Mouse (Mus musculus) kidney, embryonic 14.5 days (tissue): ENCODE data around the gene Pacsin2. TPM values are rescaled to one million over a fixed set of nuclear protein-coding genes. Genes with fewer than 3 reads are reported as not detected.
A peak's percentile ranks its signal among the peaks of the same experiment; 100 is the strongest.
"Not testable (repeated sequence)": the region's sequence is repeated elsewhere in the genome, so short reads cannot be mapped to it uniquely, and the experiment has no call there.

Experiments
- ATAC-seq: fragments of 200-750 bp; cut with Nextera tagmentation; 2 replicates; pipeline ENCODE4 v1.8.0; 2017; ENCODE audit warnings: moderate number of reproducible peaks, mild to moderate bottlenecking, moderate TSS enrichment, moderate library complexity; ENCODE audit not compliant: low FRiP score, low TSS enrichment
- H3K27ac ChIP-seq: fragments of 300-500 bp; sonication (generic); 2 replicates; pipeline ENCODE4 v1.5.1; 2014; ENCODE audit warnings: low read depth, mild to moderate bottlenecking, low read length, moderate library complexity, mixed read lengths
- H3K27me3 ChIP-seq: fragments of 300-500 bp; sonication (generic); 2 replicates; pipeline ENCODE4 v1.6.1; 2014; ENCODE audit warnings: mild to moderate bottlenecking, low read length; ENCODE audit not compliant: control insufficient read depth, insufficient read depth
- H3K36me3 ChIP-seq: fragments of 300-500 bp; sonication (generic); 2 replicates; pipeline ENCODE4 v1.6.1; 2014; ENCODE audit warnings: low read length, mixed read lengths; ENCODE audit not compliant: control insufficient read depth, insufficient read depth
- H3K4me1 ChIP-seq: fragments of 300-500 bp; sonication (generic); 2 replicates; pipeline ENCODE4 v1.6.1; 2014; ENCODE audit warnings: low read length, mixed read lengths; ENCODE audit not compliant: control insufficient read depth, insufficient read depth
- H3K4me2 ChIP-seq: fragments of 300-500 bp; sonication (generic); replicated peaks from 2 replicates; pipeline ENCODE4 v1.6.1; 2014; ENCODE audit warnings: low read depth, mild to moderate bottlenecking, low read length
- H3K4me3 ChIP-seq: fragments of 300-500 bp; sonication (generic); 2 replicates; pipeline ENCODE4 v1.5.1; 2014; ENCODE audit warnings: mild to moderate bottlenecking, low read length
- H3K9ac ChIP-seq: fragments of 300-500 bp; sonication (generic); 2 replicates; pipeline ENCODE4 v1.6.1; 2014; ENCODE audit warnings: low read depth, mild to moderate bottlenecking, low read length, moderate library complexity
- H3K9me3 ChIP-seq: fragments of 300-500 bp; sonication (generic); 2 replicates; pipeline ENCODE4 v1.6.1; 2016; ENCODE audit warnings: low read length; ENCODE audit not compliant: control insufficient read depth
- WGBS: fragments of 180-500 bp; shearing (Covaris S2); extraction: QIAGEN DNeasy Blood & Tissue Kit; methylation state at CpG from one replicate; pipeline ENCODE4 v1.1.7; 2014; 5-methylcytosine and 5-hydroxymethylcytosine counted together
- polyA plus RNA-seq: library from polyadenylated mRNA; unstranded; fragments of >200 nt; fragmentation: Nextera tagmentation; extraction: Ambion mirVana; gene quantifications from 2 replicates; pipeline ENCODE4 v1.2.1, GENCODE M21; 2014

The Pacsin2 gene
- 37.9 and 64.2 TPM in 2 replicates for polyA plus RNA-seq

- ATAC-seq: peak; percentile 99
Measured at GRCm38 (mm10) chr15:83464083-83464904, at the start of gene Pacsin2. Pacsin2 (minus strand) TSS chr15:83464606.

GRCm38 (mm10) chr15:83512489-83513281, 48.3 kb upstream of the Pacsin2 start:
- H3K36me3 ChIP-seq: no peaks in the 10 kb centered on the region
- H3K4me3 ChIP-seq: no peak overlapping the region
- no peak overlapping the region for H3K4me2 ChIP-seq
- ATAC-seq: no peak
- H3K9ac ChIP-seq: no peak overlapping the region
- no peaks in the 10 kb centered on the region for H3K9me3 ChIP-seq
- 73% methylated on average over 13 of the region's 13 CpGs for WGBS
- no peaks in the 10 kb centered on the region for H3K27me3 ChIP-seq
- H3K4me1 ChIP-seq: 0 out of 2 replicates have a peak, but pooled peaks cover 5% of the 10 kb centered on the region
- H3K27ac ChIP-seq: no peak overlapping the region

More at GRCm38 (mm10) chr15:83464083-83464904, at the start of gene Pacsin2:
- peak within 1 kb of the TSS; percentile 67; the same call in 1 of the 2 replicates for H3K27ac ChIP-seq
- no peaks in the 10 kb centered on the region for H3K9me3 ChIP-seq
- peaks cover 10% of the 10 kb centered on the region; the same call in 1 of the 2 replicates for H3K4me1 ChIP-seq
- WGBS: under 1% methylated on average over 70 of the region's 88 CpGs
- no peaks in the 10 kb centered on the region for H3K27me3 ChIP-seq
- peak within 1 kb of the TSS; percentile 68 for H3K4me2 ChIP-seq
- H3K4me3 ChIP-seq: peak within 1 kb of the TSS; percentile 83
- peak within 1 kb of the TSS; percentile 85 for H3K9ac ChIP-seq
- no peaks in the 10 kb centered on the region for H3K36me3 ChIP-seq

GRCm38 (mm10) chr15:83510805-83511405, 46.5 kb upstream of the Pacsin2 start, which contains the start of gene Ttll1:
Ttll1 (minus strand) TSS chr15:83510893.
- Histone ChIP-seq H3K4me3 (peak within 1 kb of the TSS; percentile 64), H3K4me2 (peak within 1 kb of the TSS; percentile 82), H3K27ac (peak within 1 kb of the TSS; percentile 17; the same call in 1 of the 2 replicates), H3K36me3 (no peaks in the 10 kb centered on the region), H3K9me3 (no peaks in the 10 kb centered on the region), H3K27me3 (no peaks in the 10 kb centered on the region), H3K4me1 (0 out of 2 replicates have a peak, but pooled peaks cover 5% of the 10 kb centered on the region), H3K9ac (peak within 1 kb of the TSS; percentile 62)
- WGBS: 13% methylated on average over 41 of the region's 41 CpGs
- peak; percentile 95 for ATAC-seq

- no peaks in the 10 kb centered on the region for H3K9me3 ChIP-seq
- peak overlapping the region; percentile 17; the same call in 1 of the 2 replicates for H3K27ac ChIP-seq
- 0 out of 2 replicates have a peak, but pooled peaks cover 5% of the 10 kb centered on the region for H3K4me1 ChIP-seq
- peak overlapping the region; percentile 64 for H3K4me3 ChIP-seq
- peak; percentile 79 for ATAC-seq
- peak overlapping the region; percentile 82 for H3K4me2 ChIP-seq
- WGBS: 26% methylated on average over 17 of the region's 17 CpGs
- H3K36me3 ChIP-seq: no peaks in the 10 kb centered on the region
- H3K9ac ChIP-seq: peak overlapping the region; percentile 62
- no peaks in the 10 kb centered on the region for H3K27me3 ChIP-seq
Measured at GRCm38 (mm10) chr15:83509950-83510804, 45.8 kb upstream of the Pacsin2 start.

GRCm38 (mm10) chr15:83501483-83501882, 37.1 kb upstream of the Pacsin2 start:
- not testable (repeated sequence) for H3K9me3 ChIP-seq, H3K36me3 ChIP-seq, H3K4me3 ChIP-seq, H3K9ac ChIP-seq, H3K4me1 ChIP-seq, H3K27ac ChIP-seq, ATAC-seq, H3K4me2 ChIP-seq, H3K27me3 ChIP-seq
- 83% methylated on average over 6 of the region's 6 CpGs for WGBS

GRCm38 (mm10) chr15:83500352-83500751, 35.9 kb upstream of the Pacsin2 start:
- 59% methylated on average over 3 of the region's 3 CpGs for WGBS
- Histone ChIP-seq H3K27ac (no peak overlapping the region), H3K9ac (no peak overlapping the region), H3K36me3 (peaks cover 9% of the 10 kb centered on the region; the same call in 1 of the 2 replicates), H3K27me3 (no peaks in the 10 kb centered on the region), H3K4me3 (no peak overlapping the region), H3K9me3 (no peaks in the 10 kb centered on the region), H3K4me2 (no peak overlapping the region), H3K4me1 (no peaks in the 10 kb centered on the region)
- ATAC-seq: no peak

- Histone ChIP-seq H3K4me2 (no peak overlapping the region), H3K27me3 (no peaks in the 10 kb centered on the region), H3K9me3 (no peaks in the 10 kb centered on the region), H3K36me3 (peaks cover 9% of the 10 kb centered on the region; the same call in 1 of the 2 replicates), H3K4me1 (no peaks in the 10 kb centered on the region), H3K4me3 (no peak overlapping the region), H3K27ac (no peak overlapping the region), H3K9ac (no peak overlapping the region)
- no peak for ATAC-seq
- 92% methylated on average over 10 of the region's 10 CpGs for WGBS
Measured at GRCm38 (mm10) chr15:83499211-83499755, 34.9 kb upstream of the Pacsin2 start.

GRCm38 (mm10) chr15:83497299-83497698, 32.9 kb upstream of the Pacsin2 start:
- no peaks in the 10 kb centered on the region for H3K9me3 ChIP-seq
- no peak for ATAC-seq
- 95% methylated on average over 6 of the region's 6 CpGs for WGBS
- no peak overlapping the region for H3K4me3 ChIP-seq
- H3K4me2 ChIP-seq: no peak overlapping the region
- peaks cover 9% of the 10 kb centered on the region; the same call in 1 of the 2 replicates for H3K36me3 ChIP-seq
- H3K9ac ChIP-seq: no peak overlapping the region
- no peaks in the 10 kb centered on the region for H3K4me1 ChIP-seq
- H3K27me3 ChIP-seq: no peaks in the 10 kb centered on the region
- H3K27ac ChIP-seq: no peak overlapping the region
